Mouse (Mus musculus): ENCODE data around the gene Hsd17b14. TPM values are rescaled to one million over a fixed set of nuclear protein-coding genes. Genes with fewer than 3 reads are reported as not detected.

Gene Hsd17b14
- polyA plus RNA-seq, 1 experiment: 0.37 TPM

DNA sequence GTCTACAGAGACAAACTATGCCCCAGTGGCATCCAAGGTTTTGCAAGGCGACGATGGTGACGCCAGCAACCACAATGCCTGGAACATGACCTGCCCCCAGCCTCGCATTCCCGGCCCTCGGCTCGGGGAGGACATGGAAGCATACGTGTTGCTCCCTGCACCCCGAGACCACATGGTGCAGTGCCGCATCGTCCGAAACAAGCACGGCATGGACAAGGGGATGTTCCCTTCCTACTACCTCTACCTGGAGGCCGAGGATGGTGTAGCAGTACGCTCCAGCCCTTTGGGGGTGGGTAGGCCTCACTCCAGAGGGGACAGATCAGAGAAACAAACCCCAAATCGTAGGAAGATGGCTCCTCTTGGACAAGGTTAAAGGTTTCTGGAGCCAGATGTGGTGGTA, 36.1 kb upstream of the Hsd17b14 start:
- Histone ChIP-seq H3K4me3 (ENCODE audit: control insufficient read depth, low read depth, low read length) (peak overlapping the region; percentile 78), H3K27ac (ENCODE audit: control insufficient read depth, insufficient read depth, low read depth, low read length) (no peak overlapping the region), H3K27me3 (ENCODE audit: control insufficient read depth, insufficient read depth, low read length) (no peaks in the 10 kb centered on the region), H3K36me3 (ENCODE audit: control insufficient read depth, insufficient read depth, low read length) (no peaks in the 10 kb centered on the region), H3K4me1 (ENCODE audit: control insufficient read depth, insufficient read depth, low read length) (peaks cover 6% of the 10 kb centered on the region; the same call in 1 of the 2 replicates)
- no peak; the same call in 1 of the 2 replicates for TF ChIP-seq POLR2A (IDR thresholded peaks at IDR 0.05; ENCODE audit: control insufficient read depth, low read depth, low read length)
- 0 out of 2 replicates have a peak, but pooled peaks have one; percentile 9 for TF ChIP-seq CTCF (IDR thresholded peaks at IDR 0.05; ENCODE audit: control insufficient read depth, insufficient read depth, insufficient replicate concordance, low read depth, low read length)

DNA sequence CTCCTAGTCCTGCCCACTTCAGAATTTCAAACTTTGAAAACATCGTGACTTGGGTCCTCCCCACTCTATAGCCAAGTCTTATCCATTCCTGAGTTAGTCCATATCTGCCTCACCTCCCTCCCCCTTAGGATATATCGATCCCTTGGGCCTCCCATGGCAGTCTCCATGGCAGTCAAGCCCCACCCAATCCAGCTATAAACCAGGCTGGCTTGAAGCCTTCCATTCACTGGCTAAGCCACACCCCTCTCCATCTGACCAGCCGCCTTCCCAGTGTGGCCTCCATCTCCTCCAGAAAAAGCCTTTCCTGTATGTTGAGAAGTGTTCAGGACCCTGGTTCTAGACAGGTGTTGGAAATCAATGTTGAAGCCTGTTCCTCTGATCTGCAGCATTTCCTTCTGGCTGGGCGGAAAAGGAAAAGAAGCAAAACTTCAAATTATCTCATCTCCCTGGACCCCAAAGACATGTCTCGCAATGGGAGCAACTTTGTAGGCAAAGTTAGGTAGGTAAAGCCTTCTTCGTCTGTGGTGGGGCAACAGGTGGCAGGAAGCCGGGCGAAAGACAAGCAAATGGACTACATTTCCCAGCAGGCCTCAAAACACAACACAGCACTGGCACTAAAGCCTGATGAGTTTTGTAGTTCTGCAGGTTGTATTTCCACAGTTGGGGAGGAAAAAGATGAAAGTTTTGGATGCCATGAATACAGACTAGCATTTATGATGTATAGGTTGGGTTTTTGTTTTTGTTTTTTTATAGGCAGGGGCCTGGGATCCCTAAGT, 35.2 kb upstream of the Hsd17b14 start:
- no peak overlapping the region for H3K27ac ChIP-seq (ENCODE audit: control insufficient read depth, insufficient read depth, low read depth, low read length)

DNA sequence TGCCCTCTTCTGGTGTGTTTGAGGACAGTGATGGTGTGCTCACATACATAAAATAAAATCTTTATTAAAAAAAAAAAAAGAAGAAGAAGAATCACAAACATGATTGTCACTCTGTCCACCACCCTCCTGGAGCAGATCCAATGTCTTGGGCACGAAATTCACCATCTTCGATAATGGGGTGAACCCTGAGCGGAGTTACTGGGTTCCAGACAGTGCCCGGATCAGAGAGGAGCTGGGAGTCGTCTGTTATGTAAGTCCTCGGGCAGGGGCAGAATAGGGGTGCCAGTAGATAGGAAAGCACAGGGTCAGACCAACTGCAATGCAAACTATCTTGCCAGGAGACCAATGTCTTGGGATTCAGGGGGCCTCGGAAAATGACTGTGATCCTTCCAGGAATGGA, 34.1 kb upstream of the Hsd17b14 start:
- peaks cover 15% of the 10 kb centered on the region; the same call in 1 of the 2 replicates for H3K4me1 ChIP-seq (ENCODE audit: control insufficient read depth, insufficient read depth, low read length)
- H3K27ac ChIP-seq (ENCODE audit: control insufficient read depth, insufficient read depth, low read depth, low read length): no peak overlapping the region
- H3K27me3 ChIP-seq (ENCODE audit: control insufficient read depth, insufficient read depth, low read length): no peaks in the 10 kb centered on the region
- H3K4me3 ChIP-seq (ENCODE audit: control insufficient read depth, low read depth, low read length): peak overlapping the region; percentile 10; the same call in 1 of the 2 replicates
- H3K36me3 ChIP-seq (ENCODE audit: control insufficient read depth, insufficient read depth, low read length): no peaks in the 10 kb centered on the region
- TF ChIP-seq CTCF (IDR thresholded peaks at IDR 0.05; ENCODE audit: control insufficient read depth, insufficient read depth, insufficient replicate concordance, low read depth, low read length) (no peak), POLR2A (IDR thresholded peaks at IDR 0.05; ENCODE audit: control insufficient read depth, low read depth, low read length) (no peak)

More for the DNA sequence above, 35.2 kb upstream of the Hsd17b14 start:
- peaks cover 10% of the 10 kb centered on the region; the same call in 1 of the 2 replicates for H3K4me1 ChIP-seq (ENCODE audit: control insufficient read depth, insufficient read depth, low read length)
- no peak for TF ChIP-seq POLR2A (IDR thresholded peaks at IDR 0.05; ENCODE audit: control insufficient read depth, low read depth, low read length)
- TF ChIP-seq CTCF (IDR thresholded peaks at IDR 0.05; ENCODE audit: control insufficient read depth, insufficient read depth, insufficient replicate concordance, low read depth, low read length): no peak
- H3K4me3 ChIP-seq (ENCODE audit: control insufficient read depth, low read depth, low read length): peak overlapping the region; percentile 78
- no peaks in the 10 kb centered on the region for H3K27me3 ChIP-seq (ENCODE audit: control insufficient read depth, insufficient read depth, low read length)
- H3K36me3 ChIP-seq (ENCODE audit: control insufficient read depth, insufficient read depth, low read length): no peaks in the 10 kb centered on the region

DNA sequence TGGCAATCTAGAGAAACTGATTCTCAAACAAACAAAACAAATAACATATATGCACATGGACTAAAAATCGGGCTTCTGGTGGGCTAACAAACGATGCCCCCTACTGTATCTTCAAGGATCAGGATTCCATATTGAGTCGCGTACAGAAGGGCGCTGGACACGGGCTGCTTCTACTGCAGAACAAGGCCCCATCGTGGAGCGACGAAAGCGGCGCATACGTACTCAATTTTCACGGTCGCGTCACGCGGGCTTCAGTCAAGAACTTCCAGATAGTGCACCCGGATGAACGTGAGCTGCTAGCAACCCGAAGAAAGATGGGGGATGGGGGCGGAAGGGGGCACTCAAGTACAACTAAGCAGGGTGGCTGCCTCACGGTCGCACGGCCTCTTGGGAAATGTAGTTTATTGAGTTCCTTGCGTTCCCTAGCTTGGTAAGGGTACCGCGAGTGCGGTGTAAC, 32.9 kb upstream of the Hsd17b14 start:
- TF ChIP-seq CTCF (IDR thresholded peaks at IDR 0.05; ENCODE audit: control insufficient read depth, insufficient read depth, insufficient replicate concordance, low read depth, low read length) (no peak), POLR2A (IDR thresholded peaks at IDR 0.05; ENCODE audit: control insufficient read depth, low read depth, low read length) (peak; percentile 20; the same call in 1 of the 2 replicates)
- Histone ChIP-seq H3K27ac (ENCODE audit: control insufficient read depth, insufficient read depth, low read depth, low read length) (peak overlapping the region; percentile 61), H3K27me3 (ENCODE audit: control insufficient read depth, insufficient read depth, low read length) (no peaks in the 10 kb centered on the region), H3K4me3 (ENCODE audit: control insufficient read depth, low read depth, low read length) (peak overlapping the region; percentile 88), H3K4me1 (ENCODE audit: control insufficient read depth, insufficient read depth, low read length) (peaks cover 13% of the 10 kb centered on the region), H3K36me3 (ENCODE audit: control insufficient read depth, insufficient read depth, low read length) (no peaks in the 10 kb centered on the region)

DNA sequence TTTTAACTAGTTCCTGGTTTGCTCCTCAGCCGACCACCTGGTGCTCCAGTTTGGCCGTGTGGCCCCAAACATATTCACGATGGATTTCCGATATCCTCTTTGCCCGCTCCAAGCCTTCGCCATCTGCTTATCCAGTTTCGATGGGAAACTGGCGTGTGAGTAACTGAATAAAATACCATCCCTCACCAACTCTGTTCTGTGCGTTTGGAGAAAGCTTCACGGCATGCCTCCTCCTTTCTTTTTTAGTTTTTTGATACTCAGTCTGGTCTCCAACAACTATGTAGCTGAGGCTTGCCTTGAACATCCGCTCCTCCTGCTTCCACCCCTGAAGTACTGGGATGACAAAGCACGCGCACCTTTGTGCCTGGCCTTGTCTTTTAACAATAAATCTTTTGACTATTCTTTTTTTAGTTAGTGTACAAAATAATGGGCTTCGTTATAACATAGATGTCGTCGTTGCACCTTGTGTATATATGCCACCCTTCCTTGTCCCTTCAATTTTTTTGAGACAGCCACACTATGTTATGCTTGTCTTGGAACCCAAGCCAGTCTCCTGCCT, 32.4 kb upstream of the Hsd17b14 start:
- Histone ChIP-seq H3K27ac (ENCODE audit: control insufficient read depth, insufficient read depth, low read depth, low read length) (peak overlapping the region; percentile 5; the same call in 1 of the 2 replicates), H3K4me3 (ENCODE audit: control insufficient read depth, low read depth, low read length) (peak overlapping the region; percentile 88), H3K36me3 (ENCODE audit: control insufficient read depth, insufficient read depth, low read length) (no peaks in the 10 kb centered on the region), H3K27me3 (ENCODE audit: control insufficient read depth, insufficient read depth, low read length) (no peaks in the 10 kb centered on the region), H3K4me1 (ENCODE audit: control insufficient read depth, insufficient read depth, low read length) (peaks cover 13% of the 10 kb centered on the region)
- TF ChIP-seq POLR2A (IDR thresholded peaks at IDR 0.05; ENCODE audit: control insufficient read depth, low read depth, low read length): no peak
- no peak for TF ChIP-seq CTCF (IDR thresholded peaks at IDR 0.05; ENCODE audit: control insufficient read depth, insufficient read depth, insufficient replicate concordance, low read depth, low read length)

DNA sequence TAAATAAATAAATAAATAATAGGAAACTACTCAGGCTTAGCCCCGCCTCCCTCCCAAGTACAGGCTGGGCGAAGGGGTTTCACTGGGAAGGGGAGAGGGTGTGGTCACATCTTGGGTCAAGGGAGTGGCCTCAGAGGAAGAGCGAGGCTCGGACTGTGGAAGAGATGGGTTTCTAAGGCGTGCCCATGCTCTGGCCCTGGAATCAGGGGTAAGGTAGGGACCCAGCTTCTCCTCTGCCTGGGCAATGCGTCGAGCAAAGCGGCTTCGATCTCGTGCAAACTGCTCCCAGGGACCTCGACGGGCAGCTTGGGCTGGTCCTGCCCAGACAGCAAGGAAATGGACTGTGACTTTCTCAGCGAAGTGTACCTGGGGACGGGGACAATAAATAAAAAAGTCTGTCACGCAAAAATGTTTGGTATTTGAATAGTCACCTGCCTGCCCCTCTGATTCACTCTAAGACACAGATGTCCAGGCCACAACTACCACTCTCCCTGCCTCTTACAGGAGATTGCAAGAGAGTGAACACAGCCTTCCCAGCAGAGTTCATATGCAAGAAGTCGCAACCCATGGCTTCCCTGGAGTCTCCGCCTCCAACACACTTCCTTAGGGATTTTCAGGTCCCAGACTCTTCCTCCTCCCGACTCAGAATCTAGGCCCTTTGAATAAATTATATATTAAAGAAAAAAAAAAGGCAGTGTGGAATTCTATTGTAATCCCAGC, 31.6 kb upstream of the Hsd17b14 start:
- Histone ChIP-seq H3K27ac (ENCODE audit: control insufficient read depth, insufficient read depth, low read depth, low read length) (no peak overlapping the region), H3K4me3 (ENCODE audit: control insufficient read depth, low read depth, low read length) (no peak overlapping the region)
- no peak for TF ChIP-seq POLR2A (IDR thresholded peaks at IDR 0.05; ENCODE audit: control insufficient read depth, low read depth, low read length)
- TF ChIP-seq CTCF (IDR thresholded peaks at IDR 0.05; ENCODE audit: control insufficient read depth, insufficient read depth, insufficient replicate concordance, low read depth, low read length): no peak

More for the DNA sequence above, 31.6 kb upstream of the Hsd17b14 start:
- Histone ChIP-seq H3K4me1 (ENCODE audit: control insufficient read depth, insufficient read depth, low read length) (peaks cover 13% of the 10 kb centered on the region), H3K27me3 (ENCODE audit: control insufficient read depth, insufficient read depth, low read length) (no peaks in the 10 kb centered on the region), H3K36me3 (ENCODE audit: control insufficient read depth, insufficient read depth, low read length) (no peaks in the 10 kb centered on the region)

All from testis, adult 2 months (tissue).